Mouse (Mus musculus) cortical plate, adult 2 months (tissue): ENCODE data around the gene Dmbx1.

Source experiments
- CTCF ChIP-seq: fragments of 200-500 bp; IDR thresholded peaks from 2 replicates; pipeline ENCODE4 v1.5.1; 2011; ENCODE audit warnings: mild to moderate bottlenecking, control low read depth, low read length; ENCODE audit not compliant: insufficient read depth; ENCODE audit errors: extremely low read depth
- POLR2A ChIP-seq: fragments of 200-500 bp; IDR thresholded peaks from 2 replicates; pipeline ENCODE4 v1.6.1; 2011; ENCODE audit warnings: mild to moderate bottlenecking, low read length, control low read depth; ENCODE audit not compliant: insufficient read depth; ENCODE audit errors: extremely low read depth

GRCm38 (mm10) chr4:115884022-115884421, 55.7 kb downstream of the Dmbx1 start, which contains the start of gene Kncn:
- no peak for TF ChIP-seq CTCF
- no peak for TF ChIP-seq POLR2A
